Comparison of ENCODE assay signal across 15 mouse cellular contexts in genomic region chr8:106640212-106640611, GRCm38 (mm10).
"Had no signal": no experiment of that assay in that cellular context is flagged by ENCODE, and none has a peak within 500 bp of the region (broad histone marks: within the 10 kb centered on the region; RNA-seq: fewer than 3 reads in every experiment).

No protein-coding gene starts in this region.

- H3K4me3 ChIP-seq: kidney, embryonic 15.5 days; left cerebral cortex, adult 2 months; liver, embryonic 13.5 days; midbrain, embryonic 12.5 days; midbrain, embryonic 15.5 days; neural tube, embryonic 13.5 days had no signal

- H3K36me3 ChIP-seq: kidney, embryonic 15.5 days; liver, embryonic 13.5 days; midbrain, embryonic 12.5 days; midbrain, embryonic 15.5 days; neural tube, embryonic 13.5 days had no signal

- DNase-seq: kidney, adult 11 months; kidney, adult 8-10 months; kidney, postnatal 10 days; kidney, postnatal 36 days; layer of hippocampus, postnatal 36 days; liver, embryonic 13.5 days; lung, adult 2 months; lung, postnatal 10 days; retina, postnatal 1 day; thymus, postnatal 36 days had no signal

- ATAC-seq: midbrain, embryonic 15.5 days had no signal

- H3K9me3 ChIP-seq: kidney, embryonic 15.5 days; liver, embryonic 13.5 days; midbrain, embryonic 12.5 days; midbrain, embryonic 15.5 days; neural tube, embryonic 13.5 days had no signal

- H3K27me3 ChIP-seq: kidney, embryonic 15.5 days; liver, embryonic 13.5 days; midbrain, embryonic 12.5 days; midbrain, embryonic 15.5 days; neural tube, embryonic 13.5 days had no signal

- H3K4me1 ChIP-seq: midbrain, embryonic 15.5 days; neural tube, embryonic 13.5 days had no signal
